Mouse (Mus musculus): ENCODE measurements at regions not wholly inside any gene's neighbourhood (a gene's known extent, or its start where the extent isn't known, plus 50 kb on each side); places are given as distances from the start of the nearest gene placed in this dataset.
A peak's percentile ranks its signal among the peaks of the same experiment; 100 is the strongest.

DNA sequence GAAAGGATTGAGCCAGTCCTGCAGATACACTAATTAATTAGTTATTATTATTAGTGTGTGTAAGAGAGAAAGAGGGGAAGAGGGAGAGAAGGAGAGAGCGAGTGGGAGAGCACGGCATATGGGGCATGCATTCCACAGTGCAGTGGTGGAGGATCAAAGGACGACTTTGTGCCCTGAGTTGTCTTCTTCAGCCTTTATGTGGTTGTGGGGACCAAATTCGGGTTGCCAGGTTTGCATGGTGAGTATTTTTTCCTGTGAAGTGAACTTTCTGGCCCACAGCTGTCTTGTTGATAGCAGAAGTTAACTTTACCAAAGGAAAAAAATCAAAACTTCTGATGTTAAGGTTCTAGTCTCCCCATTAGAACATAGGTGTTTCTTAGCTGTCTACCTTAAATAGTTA, 182.5 kb upstream of the Bcl6 start:
- 73% methylated on average over 4 of the region's 4 CpGs for WGBS
- H3K27me3 ChIP-seq (ENCODE audit: insufficient read depth, poor library complexity, severe bottlenecking): 0 out of 2 replicates have a peak, but pooled peaks cover 13% of the 10 kb centered on the region
- no peak overlapping the region for H3K27ac ChIP-seq
- H3K9me3 ChIP-seq: no peaks in the 10 kb centered on the region
- 0 out of 2 replicates have a peak, but pooled peaks cover 6% of the 10 kb centered on the region for H3K4me1 ChIP-seq
- no peak for DNase-seq (ENCODE audit: low spot score)
- no peak overlapping the region for H3K4me3 ChIP-seq
- no peaks in the 10 kb centered on the region for H3K36me3 ChIP-seq

DNA sequence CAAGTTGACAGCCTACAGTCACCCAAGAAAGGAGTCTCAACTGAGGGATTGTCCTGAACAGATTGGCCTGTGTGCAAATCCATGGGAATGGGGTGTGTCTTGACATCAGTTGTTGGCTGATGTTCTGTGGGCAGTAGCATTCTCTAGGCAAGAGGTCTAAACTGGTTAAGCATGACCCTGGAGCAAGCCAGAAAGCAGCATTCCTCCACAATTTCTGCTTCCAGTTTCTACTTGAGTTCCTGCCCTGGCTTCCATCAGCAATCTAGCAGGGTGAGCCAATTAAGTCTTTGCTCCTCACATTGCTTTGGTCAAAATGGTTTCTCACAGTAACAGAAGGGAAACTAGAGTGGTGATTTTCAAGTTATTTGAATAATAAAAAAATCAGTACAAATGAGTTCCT, 177.8 kb upstream of the Bcl6 start:
- H3K36me3 ChIP-seq: no peaks in the 10 kb centered on the region
- no peaks in the 10 kb centered on the region for H3K9me3 ChIP-seq
- DNase-seq (ENCODE audit: low spot score): no peak
- peaks cover 9% of the 10 kb centered on the region for H3K4me1 ChIP-seq
- H3K27me3 ChIP-seq (ENCODE audit: insufficient read depth, poor library complexity, severe bottlenecking): no peaks in the 10 kb centered on the region
- no peak overlapping the region for H3K27ac ChIP-seq
- no peak overlapping the region for H3K4me3 ChIP-seq

DNA sequence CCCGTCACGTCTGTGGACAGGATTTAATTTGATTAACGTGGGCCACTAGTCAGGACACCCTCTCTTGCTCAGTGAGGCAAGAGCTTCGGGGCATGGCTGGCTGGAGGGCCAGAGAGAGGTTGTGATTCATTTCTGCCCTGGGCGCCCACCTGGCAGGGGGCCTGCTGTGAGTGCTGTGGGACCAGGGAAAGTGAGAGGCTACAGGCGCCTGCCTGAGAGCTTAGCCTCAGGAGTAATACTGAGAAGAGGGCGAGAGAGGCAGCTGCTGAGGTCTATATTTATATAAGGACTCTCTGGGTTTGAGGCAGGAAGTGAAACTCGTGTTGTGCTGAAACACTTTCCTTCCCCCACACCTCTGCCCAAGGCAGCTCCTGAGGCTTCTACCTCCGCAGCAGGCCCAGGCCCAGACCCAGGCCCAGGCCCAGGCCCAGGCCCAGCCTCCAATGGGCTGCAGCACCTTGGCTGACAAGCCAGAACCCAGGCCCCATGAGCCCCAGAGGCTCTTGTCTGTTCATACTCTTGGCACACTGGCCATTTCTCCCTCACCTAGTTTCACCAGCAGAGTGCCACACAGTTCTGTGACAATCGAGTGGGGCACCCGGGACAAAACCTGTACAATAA, 176.9 kb upstream of the Bcl6 start:
- H3K9me3 ChIP-seq: no peaks in the 10 kb centered on the region
- 50% methylated on average over 11 of the region's 11 CpGs for WGBS
- no peaks in the 10 kb centered on the region for H3K27me3 ChIP-seq (ENCODE audit: insufficient read depth, poor library complexity, severe bottlenecking)
- H3K4me3 ChIP-seq: no peak overlapping the region
- DNase-seq (ENCODE audit: low spot score): no peak
- H3K36me3 ChIP-seq: no peaks in the 10 kb centered on the region
- peaks cover 9% of the 10 kb centered on the region for H3K4me1 ChIP-seq
- peak overlapping the region; percentile 83 for H3K27ac ChIP-seq

DNA sequence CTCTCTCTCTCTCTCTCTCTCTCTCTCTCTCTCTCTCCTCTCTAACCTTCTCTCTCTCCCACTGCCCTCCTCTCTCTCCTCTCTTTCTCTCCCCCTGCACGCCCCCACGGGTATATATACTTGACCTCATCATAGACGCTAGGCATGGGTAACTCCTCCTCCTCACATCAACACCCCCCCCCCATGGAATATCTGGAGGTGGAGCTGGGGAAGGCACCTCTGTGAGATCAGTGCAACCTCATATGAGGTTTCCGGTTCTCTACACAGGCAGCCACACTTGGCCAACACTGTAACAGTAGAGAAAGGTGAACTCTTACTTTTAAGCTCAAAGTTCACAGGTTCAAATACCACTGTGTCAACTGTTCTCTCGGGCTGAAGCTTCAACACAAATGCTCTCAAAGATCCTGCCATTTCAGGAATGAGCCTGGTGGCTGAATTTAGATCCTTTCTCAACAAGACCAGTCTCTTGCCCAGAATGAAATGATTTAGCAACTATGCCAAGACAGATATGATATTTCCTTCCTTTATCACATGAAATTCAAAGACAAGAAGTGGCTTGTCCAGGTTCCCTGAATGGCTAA, 172.1 kb upstream of the Bcl6 start:
- WGBS: 77% methylated on average over 5 of the region's 5 CpGs
- H3K4me1 ChIP-seq: peaks cover 7% of the 10 kb centered on the region

DNA sequence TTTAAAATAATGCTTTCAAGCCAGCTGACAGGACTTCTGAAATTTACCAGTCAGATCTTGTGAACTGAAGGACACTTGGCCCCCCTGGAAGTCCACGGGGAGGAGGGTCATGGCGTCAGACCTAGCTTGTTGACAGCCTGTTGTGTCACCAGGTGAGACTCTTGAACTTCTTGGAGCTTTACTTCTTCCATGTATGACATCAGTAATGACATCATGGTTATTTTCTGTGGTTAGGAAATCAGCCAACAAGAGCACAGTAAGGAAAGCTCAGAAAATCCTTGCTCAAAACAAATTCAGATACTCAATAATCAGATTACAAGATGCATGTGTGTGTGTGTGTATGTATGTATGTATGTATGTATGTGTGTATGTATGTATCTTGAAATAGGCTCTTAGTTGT, 170.7 kb upstream of the Bcl6 start:
- 0 out of 2 replicates have a peak, but pooled peaks cover 3% of the 10 kb centered on the region for H3K4me1 ChIP-seq
- no peaks in the 10 kb centered on the region for H3K36me3 ChIP-seq
- no peak overlapping the region for H3K4me3 ChIP-seq
- no peak for DNase-seq (ENCODE audit: low spot score)
- H3K27me3 ChIP-seq (ENCODE audit: insufficient read depth, poor library complexity, severe bottlenecking): no peaks in the 10 kb centered on the region
- no peaks in the 10 kb centered on the region for H3K9me3 ChIP-seq
- 74% methylated on average over 2 of the region's 2 CpGs for WGBS
- H3K27ac ChIP-seq: no peak overlapping the region

More for the DNA sequence above, 172.1 kb upstream of the Bcl6 start:
- no peak overlapping the region for H3K4me3 ChIP-seq
- no peak for DNase-seq (ENCODE audit: low spot score)
- H3K36me3 ChIP-seq: no peaks in the 10 kb centered on the region
- no peaks in the 10 kb centered on the region for H3K9me3 ChIP-seq
- no peak overlapping the region for H3K27ac ChIP-seq
- no peaks in the 10 kb centered on the region for H3K27me3 ChIP-seq (ENCODE audit: insufficient read depth, poor library complexity, severe bottlenecking)

DNA sequence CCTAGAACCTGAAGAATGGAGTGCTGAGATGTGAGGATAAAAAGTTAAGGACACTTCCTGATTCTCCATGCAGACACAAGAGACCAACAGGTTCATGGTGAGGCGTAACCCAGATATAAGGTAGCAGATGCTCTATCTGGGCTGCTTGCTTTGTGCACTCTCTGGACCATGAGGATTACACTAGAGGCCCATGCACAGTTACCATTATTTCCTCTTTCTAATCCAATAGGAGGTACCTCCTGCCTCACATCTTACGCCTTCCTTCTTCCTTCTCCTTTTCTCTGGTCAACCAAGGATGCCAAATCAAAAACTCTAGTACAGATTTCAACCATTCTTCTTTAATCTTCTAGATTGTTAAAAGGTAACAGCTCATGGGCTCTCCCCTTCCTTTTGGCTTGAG, 169.1 kb upstream of the Bcl6 start:
- DNase-seq (ENCODE audit: low spot score): no peak
- Histone ChIP-seq H3K9me3 (no peaks in the 10 kb centered on the region), H3K4me1 (0 out of 2 replicates have a peak, but pooled peaks cover 3% of the 10 kb centered on the region), H3K27me3 (ENCODE audit: insufficient read depth, poor library complexity, severe bottlenecking) (no peaks in the 10 kb centered on the region), H3K4me3 (no peak overlapping the region), H3K27ac (no peak overlapping the region), H3K36me3 (no peaks in the 10 kb centered on the region)
- WGBS: 87% methylated on average over 2 of the region's 2 CpGs

DNA sequence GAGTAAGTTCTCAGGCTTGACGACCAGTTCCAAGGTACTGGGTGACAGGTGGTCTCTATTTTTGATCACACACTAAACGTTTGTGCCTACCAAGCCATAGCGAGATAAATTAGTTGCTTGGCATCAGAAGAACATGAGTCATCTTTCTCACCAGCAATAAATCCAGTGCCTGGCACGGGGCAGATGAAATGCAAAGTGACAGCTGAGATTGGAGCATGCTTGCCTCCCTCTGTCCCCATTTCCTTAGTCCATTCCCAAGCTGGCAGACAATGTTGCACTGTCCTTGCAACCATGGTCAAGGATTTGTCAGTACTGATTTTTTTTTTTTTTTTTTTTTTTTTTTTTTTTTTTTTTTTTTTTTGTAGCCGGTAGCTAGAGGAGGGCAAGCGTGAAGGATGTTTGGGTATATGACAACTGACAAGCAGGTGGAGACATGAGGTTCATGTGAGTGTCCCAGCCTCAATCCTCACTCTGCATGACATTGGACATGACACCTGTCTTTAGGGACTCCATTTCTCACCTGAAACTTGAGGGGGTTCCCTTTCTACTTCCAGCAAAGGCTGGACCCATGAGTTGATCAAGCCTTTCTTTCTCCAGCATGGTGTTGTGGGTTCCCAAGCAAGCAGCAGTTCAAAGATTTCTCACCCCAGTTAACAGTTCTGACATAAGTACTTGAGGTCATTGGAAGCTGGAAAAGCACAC, 168.2 kb upstream of the Bcl6 start:
- H3K4me1 ChIP-seq: peaks cover 9% of the 10 kb centered on the region

DNA sequence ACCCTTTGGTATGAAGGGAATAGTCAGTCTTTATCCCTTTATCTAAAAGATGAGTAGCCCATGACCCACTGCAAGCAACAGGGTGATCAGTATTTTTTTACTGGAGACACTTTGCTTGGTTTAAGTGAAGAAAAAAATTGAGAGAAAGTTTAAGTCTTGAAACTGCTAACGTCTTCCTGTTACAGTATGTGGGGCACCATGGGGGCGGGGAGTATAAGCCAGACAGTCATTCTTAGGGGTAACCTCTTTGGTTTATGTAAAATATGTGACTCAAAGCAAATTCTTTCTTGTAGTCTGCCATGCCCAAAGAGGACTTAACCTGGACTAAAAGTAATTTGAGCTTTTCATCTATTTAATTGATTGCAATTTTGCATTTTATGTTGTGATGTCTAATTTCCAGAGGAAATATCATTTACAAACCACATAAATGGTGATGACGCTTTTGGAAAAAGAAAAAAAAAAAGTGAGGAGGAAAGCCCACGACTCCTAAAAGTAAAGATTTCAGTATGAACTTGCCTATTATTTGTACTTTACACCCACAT, 166.2 kb upstream of the Bcl6 start:
- 76% methylated on average over 4 of the region's 4 CpGs for WGBS
- H3K36me3 ChIP-seq: no peaks in the 10 kb centered on the region
- peaks cover 24% of the 10 kb centered on the region for H3K4me1 ChIP-seq
- H3K27ac ChIP-seq: no peak overlapping the region
- no peak for DNase-seq (ENCODE audit: low spot score)
- no peaks in the 10 kb centered on the region for H3K27me3 ChIP-seq (ENCODE audit: insufficient read depth, poor library complexity, severe bottlenecking)
- no peak overlapping the region for H3K4me3 ChIP-seq
- H3K9me3 ChIP-seq: no peaks in the 10 kb centered on the region

More for the DNA sequence above, 168.2 kb upstream of the Bcl6 start:
- Histone ChIP-seq H3K9me3 (no peaks in the 10 kb centered on the region), H3K36me3 (no peaks in the 10 kb centered on the region), H3K27ac (no peak overlapping the region), H3K27me3 (ENCODE audit: insufficient read depth, poor library complexity, severe bottlenecking) (no peaks in the 10 kb centered on the region), H3K4me3 (no peak overlapping the region)
- no peak for DNase-seq (ENCODE audit: low spot score)
- 68% methylated on average over 6 of the region's 6 CpGs for WGBS

DNA sequence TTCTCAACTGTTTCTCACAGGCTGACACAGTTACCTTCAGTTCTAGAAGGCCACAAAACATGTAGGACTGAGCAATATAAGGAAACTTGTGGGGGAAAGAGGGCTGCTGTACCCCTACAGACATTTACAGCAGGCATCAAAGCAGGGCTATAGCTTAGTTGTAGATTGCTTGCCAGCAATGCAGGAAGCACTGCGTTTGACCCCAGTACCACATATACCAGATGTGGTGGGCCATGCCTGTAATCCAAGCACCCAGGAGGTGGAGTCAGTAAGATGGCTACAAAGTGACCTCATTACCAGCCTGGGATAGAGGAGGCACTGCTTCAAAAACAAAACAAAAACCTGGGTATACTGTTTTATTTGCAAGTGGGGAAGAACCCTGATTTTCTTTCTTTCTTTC, 165.3 kb upstream of the Bcl6 start:
- no peak overlapping the region for H3K4me3 ChIP-seq
- WGBS: 33% methylated on average over 1 of the region's 1 CpGs
- no peaks in the 10 kb centered on the region for H3K9me3 ChIP-seq
- DNase-seq (ENCODE audit: low spot score): no peak
- H3K36me3 ChIP-seq: no peaks in the 10 kb centered on the region
- H3K4me1 ChIP-seq: peaks cover 24% of the 10 kb centered on the region
- H3K27ac ChIP-seq: 0 out of 2 replicates have a peak overlapping the region, but pooled peaks have one; percentile 36
- H3K27me3 ChIP-seq (ENCODE audit: insufficient read depth, poor library complexity, severe bottlenecking): no peaks in the 10 kb centered on the region

DNA sequence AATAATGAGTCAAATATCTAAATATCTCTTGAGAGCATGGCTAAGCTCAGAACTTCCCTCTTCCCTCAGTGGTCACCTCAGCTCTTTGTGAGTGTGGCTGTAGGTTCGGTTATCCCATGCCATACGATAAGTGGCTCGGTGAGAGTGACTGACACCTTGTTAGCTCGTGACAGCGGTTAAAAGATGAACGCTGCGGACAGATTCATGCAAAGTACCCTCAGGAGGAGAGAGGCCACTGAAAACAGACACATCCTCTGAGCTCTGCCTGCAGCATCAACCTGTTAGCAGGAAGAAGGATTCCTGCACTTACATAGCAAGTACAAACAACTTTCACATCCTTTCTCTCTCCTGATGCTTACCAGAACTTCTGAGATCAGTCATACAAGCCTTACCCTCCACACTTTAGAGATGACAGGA, 163.2 kb upstream of the Bcl6 start:
- no peak for DNase-seq (ENCODE audit: low spot score)
- Histone ChIP-seq H3K27ac (no peak overlapping the region), H3K4me1 (peaks cover 24% of the 10 kb centered on the region), H3K9me3 (no peaks in the 10 kb centered on the region), H3K36me3 (no peaks in the 10 kb centered on the region), H3K27me3 (ENCODE audit: insufficient read depth, poor library complexity, severe bottlenecking) (no peaks in the 10 kb centered on the region), H3K4me3 (no peak overlapping the region)
- 22% methylated on average over 7 of the region's 7 CpGs for WGBS

DNA sequence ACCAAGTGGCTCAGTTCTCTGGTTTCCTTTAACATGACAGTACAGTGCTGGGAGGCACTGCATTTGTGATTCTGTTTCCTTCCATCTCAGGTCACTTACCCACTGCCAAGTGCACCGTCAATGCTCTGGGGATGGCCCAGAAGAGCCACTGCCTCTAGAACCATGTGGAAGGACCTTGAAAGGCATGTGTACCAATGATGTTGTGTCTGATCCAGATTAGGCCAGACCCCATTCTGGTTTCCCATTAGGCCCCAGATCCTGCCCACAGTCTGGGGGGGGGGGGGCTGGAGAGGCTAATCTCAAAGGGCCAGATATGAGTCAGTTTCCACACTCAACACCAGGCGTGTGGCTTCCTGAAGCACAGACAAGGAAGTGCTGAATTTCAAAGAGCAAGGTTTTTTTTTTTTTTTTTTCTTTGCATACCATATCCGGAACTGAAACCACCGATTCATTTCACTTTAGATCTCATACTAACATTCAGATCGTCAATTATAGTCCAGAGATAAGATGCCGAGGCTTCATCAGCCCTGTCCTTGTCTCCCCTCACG, 162.6 kb upstream of the Bcl6 start:
- no peak overlapping the region for H3K27ac ChIP-seq
- H3K36me3 ChIP-seq: no peaks in the 10 kb centered on the region
- H3K27me3 ChIP-seq (ENCODE audit: insufficient read depth, poor library complexity, severe bottlenecking): no peaks in the 10 kb centered on the region
- peaks cover 24% of the 10 kb centered on the region for H3K4me1 ChIP-seq
- 18% methylated on average over 7 of the region's 7 CpGs for WGBS
- DNase-seq (ENCODE audit: low spot score): no peak
- no peaks in the 10 kb centered on the region for H3K9me3 ChIP-seq
- H3K4me3 ChIP-seq: no peak overlapping the region

DNA sequence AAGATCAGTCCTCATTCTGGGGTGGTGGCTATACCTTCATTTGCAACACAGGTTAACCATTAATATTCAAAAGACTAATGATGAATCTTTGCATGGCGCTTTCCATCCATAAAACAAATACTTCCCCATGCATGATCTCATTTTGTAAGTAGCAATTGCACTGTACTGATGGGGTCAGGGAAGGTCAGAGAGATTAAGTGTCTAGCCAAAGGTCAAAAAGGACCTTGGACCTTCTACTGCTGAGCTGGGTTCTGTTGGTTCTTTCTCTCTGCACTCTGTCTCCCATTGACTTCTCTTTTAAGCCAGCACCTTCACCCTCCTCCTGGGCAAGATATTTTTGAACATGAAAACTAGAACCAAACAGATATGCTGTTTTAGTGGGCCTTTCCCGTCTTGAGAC, 161.9 kb upstream of the Bcl6 start:
- no peak for DNase-seq (ENCODE audit: low spot score)
- Histone ChIP-seq H3K27me3 (ENCODE audit: insufficient read depth, poor library complexity, severe bottlenecking) (no peaks in the 10 kb centered on the region), H3K4me3 (no peak overlapping the region), H3K36me3 (no peaks in the 10 kb centered on the region), H3K4me1 (peaks cover 24% of the 10 kb centered on the region), H3K27ac (no peak overlapping the region), H3K9me3 (no peaks in the 10 kb centered on the region)
- 66% methylated on average over 2 of the region's 2 CpGs for WGBS

DNA sequence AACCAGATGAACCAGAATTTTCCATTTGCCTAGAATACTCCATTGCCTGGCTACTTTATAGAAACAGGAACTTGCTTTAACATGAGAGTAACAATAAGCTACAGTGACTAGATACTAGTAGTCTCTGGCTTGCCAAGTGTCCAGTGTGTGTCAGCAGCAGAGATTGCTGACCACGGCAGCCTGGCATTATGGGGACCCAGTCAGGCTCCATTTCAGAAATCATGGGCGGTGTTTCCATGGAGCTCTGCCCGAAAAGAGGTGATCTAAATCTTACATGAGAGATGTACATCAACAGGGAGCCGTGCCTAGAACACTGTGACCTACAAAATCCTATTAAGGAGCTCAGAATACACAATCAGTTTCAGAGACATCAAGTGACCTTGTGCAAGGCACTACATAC, 160.8 kb upstream of the Bcl6 start:
- no peak overlapping the region for H3K27ac ChIP-seq
- H3K36me3 ChIP-seq: no peaks in the 10 kb centered on the region
- no peaks in the 10 kb centered on the region for H3K9me3 ChIP-seq
- 79% methylated on average over 4 of the region's 4 CpGs for WGBS
- H3K27me3 ChIP-seq (ENCODE audit: insufficient read depth, poor library complexity, severe bottlenecking): no peaks in the 10 kb centered on the region
- H3K4me1 ChIP-seq: peaks cover 22% of the 10 kb centered on the region
- DNase-seq (ENCODE audit: low spot score): no peak
- H3K4me3 ChIP-seq: no peak overlapping the region

Measured in heart, embryonic 10.5 days (tissue).